Mouse (Mus musculus) frontal cortex, postnatal 36 days (tissue): Measurements from ENCODE around the gene Gas7.

ENCODE experiments used
- DNase-seq, 2 experiments: peaks; one replicate each; pipeline ENCODE4 v3.0.0; 2022; ENCODE audit warnings: low spot score in 2 of 2

Gene Gas7

GRCm38 (mm10) chr11:67454874-67455526, at the start of gene Gas7:
Gene Gas7, plus strand, starts transcription at chr11:67455437.
- no peak for DNase-seq

- DNase-seq, result peak; percentile 45 to 49
Measured at GRCm38 (mm10) chr11:67414346-67414940, 40.8 kb upstream of the Gas7 start.

GRCm38 (mm10) chr11:67423575-67423974, 31.7 kb upstream of the Gas7 start:
- DNase-seq, result no peak

GRCm38 (mm10) chr11:67428196-67428595, 27.0 kb upstream of the Gas7 start:
- DNase-seq, result peak; percentile 29 to 34

GRCm38 (mm10) chr11:67429836-67430235, 25.4 kb upstream of the Gas7 start:
- no peak for DNase-seq

GRCm38 (mm10) chr11:67431116-67431645, 24.1 kb upstream of the Gas7 start:
- no peak for DNase-seq

GRCm38 (mm10) chr11:67431864-67432263, 23.4 kb upstream of the Gas7 start:
- no peak for DNase-seq

GRCm38 (mm10) chr11:67433763-67434162, 21.5 kb upstream of the Gas7 start:
- no peak for DNase-seq

- DNase-seq, result no peak
Measured at GRCm38 (mm10) chr11:67438746-67439145, 16.5 kb upstream of the Gas7 start.

- no peak for DNase-seq
Measured at GRCm38 (mm10) chr11:67445058-67445825, 10.0 kb upstream of the Gas7 start.

GRCm38 (mm10) chr11:67451525-67451924, 3.7 kb upstream of the Gas7 start:
- DNase-seq, result no peak

GRCm38 (mm10) chr11:67455527-67455981, 317 bp downstream of the Gas7 start:
- DNase-seq, result no peak

- no peak for DNase-seq
Measured at GRCm38 (mm10) chr11:67456029-67456428, 792 bp downstream of the Gas7 start.

GRCm38 (mm10) chr11:67458171-67458570, 2.9 kb downstream of the Gas7 start:
- DNase-seq, result no peak

GRCm38 (mm10) chr11:67467132-67467531, 11.9 kb downstream of the Gas7 start:
- DNase-seq, result no peak

GRCm38 (mm10) chr11:67468846-67469245, 13.6 kb downstream of the Gas7 start:
- DNase-seq, result no peak

- no peak for DNase-seq
Measured at GRCm38 (mm10) chr11:67474590-67474989, 19.4 kb downstream of the Gas7 start.

- no peak for DNase-seq
Measured at GRCm38 (mm10) chr11:67479534-67479933, 24.3 kb downstream of the Gas7 start.

GRCm38 (mm10) chr11:67480204-67480956, 25.1 kb downstream of the Gas7 start:
- DNase-seq, result no peak

GRCm38 (mm10) chr11:67481691-67482090, 26.5 kb downstream of the Gas7 start:
- DNase-seq, result no peak

- peak; percentile 51 for DNase-seq
Measured at GRCm38 (mm10) chr11:67482217-67482760, 27.1 kb downstream of the Gas7 start.
